Mouse (Mus musculus) small intestine, adult 2 months (tissue): Measurements from ENCODE around the gene Lrrc28.

Experiments
- CTCF ChIP-seq: fragments of 200-500 bp; IDR thresholded peaks from 2 replicates; pipeline ENCODE4 v1.5.1; 2012; ENCODE audit warnings: low read depth, mild to moderate bottlenecking, control low read depth, inconsistent platforms, low read length, moderate library complexity, mixed read lengths; ENCODE audit not compliant: insufficient replicate concordance, insufficient read length; ENCODE audit errors: extremely low read depth
- POLR2A ChIP-seq: fragments of 200-500 bp; IDR thresholded peaks from 2 replicates; pipeline ENCODE4 v1.6.1; 2012; ENCODE audit warnings: low read depth, mild to moderate bottlenecking, control low read depth, inconsistent platforms, low read length, moderate library complexity

DNA sequence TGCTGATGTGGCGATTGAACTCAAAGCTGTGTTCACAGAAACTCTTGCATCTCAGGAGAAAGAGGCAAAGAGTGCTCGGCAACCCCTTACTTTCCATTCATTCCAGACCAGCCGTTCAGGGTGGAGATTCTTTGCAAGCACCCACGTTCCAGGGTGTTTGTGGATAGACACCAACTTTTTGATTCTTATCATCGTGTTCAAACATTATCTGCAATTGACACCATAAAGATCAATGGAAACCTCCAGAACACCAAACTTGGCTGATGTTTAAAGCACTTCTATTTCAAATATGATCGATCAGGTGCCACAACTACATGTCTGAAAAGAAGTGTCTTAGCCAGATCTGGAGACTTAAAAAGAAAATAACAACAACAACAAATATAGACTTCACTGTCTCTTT is 51.2 kb downstream of the Lrrc28 start:
- TF ChIP-seq CTCF (no peak), POLR2A (no peak)
